Mouse (Mus musculus): ENCODE measurements at regions not wholly inside any gene's neighbourhood (a gene's known extent, or its start where the extent isn't known, plus 50 kb on each side); places are given as distances from the start of the nearest gene placed in this dataset.

DNA sequence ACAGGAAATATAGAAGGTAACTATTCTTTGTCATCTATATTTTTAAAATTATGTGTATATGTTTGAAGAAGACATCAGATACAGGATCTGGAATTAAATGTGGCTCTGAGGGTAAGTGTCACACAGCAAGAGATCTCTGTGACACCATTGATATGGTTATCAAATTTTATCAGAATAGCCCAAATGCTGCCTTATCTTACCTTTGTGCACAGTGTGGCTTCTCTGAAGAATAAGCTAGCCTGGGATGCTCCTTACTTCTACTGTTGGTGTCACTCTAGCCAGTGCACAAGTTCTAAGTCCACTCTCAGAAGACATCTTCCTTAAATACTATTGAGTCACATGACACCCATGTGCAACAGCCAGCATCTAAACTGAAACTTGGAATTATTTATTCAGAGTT lies 194.0 kb upstream of the Fat4 start:
- Histone ChIP-seq H3K9me3 (replicated peaks) (no peaks in the 10 kb centered on the region), H3K4me1 (peaks cover 8% of the 10 kb centered on the region), H3K9ac (no peak overlapping the region), H3K4me2 (no peak overlapping the region), H3K27ac (no peak overlapping the region), H3K36me3 (ENCODE audit: poor library complexity, severe bottlenecking) (no peaks in the 10 kb centered on the region), H3K4me3 (no peak overlapping the region), H3K27me3 (no peaks in the 10 kb centered on the region)
- ATAC-seq = no peak

DNA sequence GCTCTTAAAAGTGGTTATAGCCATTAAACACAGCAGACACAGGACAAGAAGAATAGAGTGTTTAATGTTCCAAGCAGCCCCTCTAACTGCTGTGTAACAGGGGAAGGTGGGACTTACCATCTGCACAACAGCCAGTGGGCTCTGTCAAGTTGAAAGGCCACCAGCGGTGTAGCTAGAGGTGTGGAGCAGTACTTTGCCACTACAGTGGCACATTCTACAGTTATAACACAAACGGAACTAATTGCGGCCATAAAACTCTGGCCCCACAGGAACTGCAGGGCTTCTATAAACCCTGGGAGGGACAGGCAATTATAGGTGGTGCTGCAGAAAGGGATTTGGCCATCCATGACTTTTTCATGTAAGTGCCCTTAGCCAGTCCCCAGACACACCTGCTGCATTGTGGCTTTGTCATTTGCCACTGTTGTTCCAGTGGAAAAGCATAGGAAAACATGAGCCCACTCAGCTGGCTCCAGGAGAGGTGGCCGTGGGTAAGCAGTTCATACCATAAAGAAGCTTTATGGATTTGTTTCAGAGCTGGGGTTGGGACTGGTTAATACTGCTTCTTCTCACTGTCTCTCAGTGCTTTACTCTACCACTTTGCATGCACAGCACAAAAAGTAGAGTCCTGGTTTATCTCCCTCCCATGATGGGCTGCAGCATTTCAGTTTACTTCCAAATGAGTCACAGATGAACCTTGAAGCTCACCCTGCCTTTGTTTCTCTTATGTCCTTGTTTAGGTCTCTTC lies 199.8 kb upstream of the Ankrd50 start:
- H3K9me3 ChIP-seq (replicated peaks) = no peaks in the 10 kb centered on the region
- H3K27ac ChIP-seq = no peak overlapping the region
- H3K4me3 ChIP-seq = no peak overlapping the region
- no peak overlapping the region for H3K4me2 ChIP-seq
- no peak for ATAC-seq
- H3K27me3 ChIP-seq = no peaks in the 10 kb centered on the region
- H3K36me3 ChIP-seq (ENCODE audit: poor library complexity, severe bottlenecking) = no peaks in the 10 kb centered on the region
- H3K9ac ChIP-seq = no peak overlapping the region
- no peaks in the 10 kb centered on the region for H3K4me1 ChIP-seq
- WGBS = 86% methylated on average over 4 of the region's 4 CpGs

DNA sequence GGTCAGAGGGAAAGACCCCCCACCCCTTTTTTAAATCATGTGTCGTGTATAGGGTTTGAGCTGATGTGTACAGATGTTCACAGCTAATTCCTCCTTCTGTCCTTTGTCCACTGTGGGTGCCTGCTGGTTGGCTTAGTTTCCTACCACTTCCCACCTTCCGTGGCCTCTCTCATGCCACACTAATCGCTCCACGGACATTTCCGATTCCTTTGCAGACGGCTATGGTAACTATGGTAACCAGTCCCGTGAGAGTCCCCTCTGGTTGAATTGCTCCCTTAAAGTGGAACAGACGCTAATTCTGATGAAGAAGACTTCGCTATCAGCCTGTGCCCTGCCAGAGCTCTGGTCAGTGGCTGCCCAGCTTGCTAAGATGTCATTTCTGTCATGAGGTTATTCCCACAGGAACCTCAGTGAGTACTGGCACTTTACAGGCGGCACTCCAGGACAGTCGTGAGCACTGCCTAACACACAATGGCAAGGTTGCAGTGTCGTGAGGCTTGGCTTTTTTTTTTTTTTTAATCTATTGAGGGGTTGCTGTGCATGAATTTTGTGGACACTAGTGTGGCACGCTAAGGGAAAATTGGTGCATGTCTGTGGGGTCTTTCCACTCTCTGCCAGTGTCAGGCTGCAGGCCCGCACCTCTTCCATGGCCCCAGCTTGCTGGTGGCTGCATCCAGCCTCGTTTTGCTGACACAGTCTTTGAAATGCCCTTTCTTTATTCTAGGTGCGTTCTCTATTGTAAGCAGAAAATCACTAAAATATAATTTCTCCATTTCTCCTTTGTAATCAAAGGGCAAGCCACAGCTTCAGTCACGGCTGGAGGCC lies 179.2 kb upstream of the Ankrd50 start:
- WGBS = 39% methylated on average over 17 of the region's 17 CpGs
- peaks cover 7% of the 10 kb centered on the region; the same call in 1 of the 2 replicates for H3K4me1 ChIP-seq
- H3K4me3 ChIP-seq = no peak overlapping the region
- no peak overlapping the region for H3K9ac ChIP-seq
- H3K27me3 ChIP-seq = no peaks in the 10 kb centered on the region
- ATAC-seq = peak; percentile 70
- H3K4me2 ChIP-seq = peak overlapping the region; percentile 37
- H3K36me3 ChIP-seq (ENCODE audit: poor library complexity, severe bottlenecking) = no peaks in the 10 kb centered on the region
- H3K27ac ChIP-seq = peak overlapping the region; percentile 54
- H3K9me3 ChIP-seq (replicated peaks) = no peaks in the 10 kb centered on the region; the same call in 1 of the 2 replicates

DNA sequence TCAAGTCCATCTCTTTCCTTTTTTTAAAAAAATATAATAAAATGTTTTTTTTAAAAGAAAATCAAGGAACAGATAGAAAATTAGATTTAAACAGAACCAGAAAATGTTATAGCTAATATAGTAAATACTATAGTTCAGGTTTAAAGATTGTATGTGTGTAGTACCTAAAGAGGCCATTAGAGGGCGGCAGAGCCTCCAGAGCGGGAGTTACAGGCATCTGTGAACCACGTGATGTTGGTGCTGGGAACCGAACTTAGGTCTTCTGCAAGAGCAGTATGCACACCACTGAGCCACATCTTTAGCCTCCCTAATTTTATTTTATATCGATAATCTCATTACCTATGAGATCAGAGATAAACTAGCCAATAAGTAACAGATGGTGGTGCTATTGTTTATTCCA lies 178.4 kb upstream of the Ankrd50 start:
- H3K4me1 ChIP-seq = peaks cover 7% of the 10 kb centered on the region; the same call in 1 of the 2 replicates
- H3K36me3 ChIP-seq (ENCODE audit: poor library complexity, severe bottlenecking) = no peaks in the 10 kb centered on the region
- H3K27ac ChIP-seq = no peak overlapping the region
- H3K27me3 ChIP-seq = no peaks in the 10 kb centered on the region
- H3K4me3 ChIP-seq = no peak overlapping the region
- H3K9me3 ChIP-seq (replicated peaks) = no peaks in the 10 kb centered on the region; the same call in 1 of the 2 replicates
- 63% methylated on average over 5 of the region's 5 CpGs for WGBS
- no peak overlapping the region for H3K9ac ChIP-seq
- no peak for ATAC-seq
- no peak overlapping the region for H3K4me2 ChIP-seq

DNA sequence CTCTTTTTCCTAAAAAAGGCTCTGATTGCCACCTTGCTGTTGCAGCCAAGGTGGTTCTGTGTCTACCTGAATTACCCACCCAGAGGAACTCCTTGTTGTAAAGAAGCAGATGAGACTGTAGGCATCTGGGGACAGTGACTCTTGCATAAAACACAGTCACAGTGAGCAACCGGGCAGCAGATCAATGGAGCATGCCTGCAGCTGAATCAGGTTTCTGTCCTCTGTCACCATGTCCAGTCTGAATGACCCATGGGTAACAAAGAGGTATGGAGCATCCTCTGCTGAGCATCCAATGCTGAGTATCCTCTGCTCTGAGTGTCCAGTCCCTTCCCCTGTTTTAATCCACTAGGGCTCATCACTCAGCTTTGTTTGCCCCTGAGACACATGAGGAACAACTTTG lies 172.1 kb upstream of the Ankrd50 start:
- H3K27ac ChIP-seq = no peak overlapping the region
- ATAC-seq = no peak
- H3K4me1 ChIP-seq = peaks cover 13% of the 10 kb centered on the region
- no peaks in the 10 kb centered on the region for H3K9me3 ChIP-seq (replicated peaks)
- H3K27me3 ChIP-seq = no peaks in the 10 kb centered on the region
- no peak overlapping the region for H3K9ac ChIP-seq
- no peak overlapping the region for H3K4me2 ChIP-seq
- WGBS = 79% methylated on average over 1 of the region's 1 CpGs
- H3K4me3 ChIP-seq = no peak overlapping the region
- no peaks in the 10 kb centered on the region for H3K36me3 ChIP-seq (ENCODE audit: poor library complexity, severe bottlenecking)

DNA sequence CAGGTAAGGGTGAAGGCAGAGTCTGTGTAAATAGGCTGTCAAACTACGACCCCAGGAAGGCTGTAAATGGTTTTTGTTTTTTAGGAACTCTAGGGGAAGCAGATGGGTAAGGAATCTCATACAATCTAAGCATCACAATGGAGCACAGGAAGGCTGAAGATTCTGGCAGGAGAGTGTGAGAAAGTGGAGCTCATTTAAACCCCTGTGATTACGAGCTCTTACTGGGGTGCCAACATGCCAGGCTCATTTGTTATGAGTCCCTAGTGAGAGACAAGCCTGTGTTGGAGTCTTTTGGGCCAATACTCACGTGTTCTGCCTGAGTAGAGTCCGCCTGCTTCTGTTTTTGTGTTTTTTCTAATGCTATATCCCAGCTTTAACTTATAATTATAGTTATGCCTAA lies 169.3 kb upstream of the Ankrd50 start:
- Histone ChIP-seq H3K4me2 (no peak overlapping the region), H3K9ac (no peak overlapping the region), H3K4me3 (no peak overlapping the region), H3K27ac (peak overlapping the region; percentile 49; the same call in 1 of the 2 replicates), H3K9me3 (replicated peaks) (no peaks in the 10 kb centered on the region), H3K4me1 (peaks cover 13% of the 10 kb centered on the region), H3K27me3 (no peaks in the 10 kb centered on the region), H3K36me3 (ENCODE audit: poor library complexity, severe bottlenecking) (no peaks in the 10 kb centered on the region)
- ATAC-seq = peak; percentile 54; the same call in 1 of the 2 replicates
- 59% methylated on average over 4 of the region's 4 CpGs for WGBS

DNA sequence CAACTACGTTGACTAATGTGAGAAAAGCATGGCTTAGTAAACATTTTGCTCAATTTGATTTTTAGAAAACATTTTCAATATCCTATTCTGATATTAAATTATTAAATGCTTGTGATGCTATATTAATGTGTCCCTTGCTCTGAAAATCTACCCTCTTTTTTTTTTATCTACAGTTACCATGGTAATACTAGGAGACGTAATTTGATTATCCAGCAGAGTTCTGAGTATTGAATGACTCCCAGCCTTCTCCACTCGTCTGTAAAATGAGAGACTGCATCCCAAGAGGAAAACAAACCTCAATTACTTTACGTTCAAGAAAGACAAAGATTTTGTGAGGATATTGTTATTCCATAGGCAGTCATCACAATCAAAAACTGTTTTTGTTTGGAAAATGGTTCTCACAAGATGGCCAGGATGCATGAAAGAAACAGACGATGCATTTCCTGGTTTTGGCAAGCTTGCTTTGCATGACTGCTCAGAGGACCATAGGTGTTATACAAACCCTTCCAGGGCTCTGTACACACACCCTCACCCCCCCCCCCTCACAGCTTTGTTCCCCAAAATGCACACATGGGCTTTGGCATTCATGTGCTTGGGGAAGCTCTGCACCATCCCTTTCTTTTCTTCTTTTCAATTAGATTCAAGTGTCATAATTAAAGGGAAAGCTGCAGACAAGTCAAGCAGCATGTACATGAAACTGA lies 168.5 kb upstream of the Ankrd50 start:
- Histone ChIP-seq H3K27ac (peak overlapping the region; percentile 49; the same call in 1 of the 2 replicates), H3K36me3 (ENCODE audit: poor library complexity, severe bottlenecking) (no peaks in the 10 kb centered on the region), H3K4me2 (no peak overlapping the region), H3K4me3 (no peak overlapping the region), H3K4me1 (peaks cover 13% of the 10 kb centered on the region), H3K9ac (no peak overlapping the region), H3K9me3 (replicated peaks) (no peaks in the 10 kb centered on the region), H3K27me3 (no peaks in the 10 kb centered on the region)
- peak; percentile 33; the same call in 1 of the 2 replicates for ATAC-seq
- 31% methylated on average over 5 of the region's 5 CpGs for WGBS

DNA sequence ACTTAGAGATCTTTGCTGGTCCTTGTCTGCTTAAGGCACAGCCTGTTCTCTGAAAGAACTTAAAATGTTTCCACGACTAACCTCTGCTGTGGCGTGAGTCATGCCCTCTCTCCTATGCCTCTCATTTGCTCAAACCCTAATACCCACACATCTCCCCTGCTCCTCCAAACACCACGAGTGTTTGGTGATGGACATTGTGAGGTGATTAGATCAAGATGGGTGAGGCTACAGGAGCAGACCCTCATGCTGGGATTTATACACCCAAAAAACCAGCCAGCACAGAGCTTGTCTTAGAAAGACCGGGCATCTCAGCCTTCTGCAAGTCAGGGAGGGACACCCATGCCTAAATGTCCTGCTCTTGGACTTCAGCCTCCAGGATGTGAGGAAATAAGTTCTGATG lies 165.5 kb upstream of the Ankrd50 start:
- Histone ChIP-seq H3K4me2 (no peak overlapping the region), H3K27ac (no peak overlapping the region), H3K4me1 (peaks cover 8% of the 10 kb centered on the region), H3K4me3 (no peak overlapping the region), H3K36me3 (ENCODE audit: poor library complexity, severe bottlenecking) (no peaks in the 10 kb centered on the region), H3K9ac (no peak overlapping the region), H3K27me3 (no peaks in the 10 kb centered on the region), H3K9me3 (replicated peaks) (no peaks in the 10 kb centered on the region)
- WGBS = 84% methylated on average over 4 of the region's 4 CpGs
- no peak for ATAC-seq

DNA sequence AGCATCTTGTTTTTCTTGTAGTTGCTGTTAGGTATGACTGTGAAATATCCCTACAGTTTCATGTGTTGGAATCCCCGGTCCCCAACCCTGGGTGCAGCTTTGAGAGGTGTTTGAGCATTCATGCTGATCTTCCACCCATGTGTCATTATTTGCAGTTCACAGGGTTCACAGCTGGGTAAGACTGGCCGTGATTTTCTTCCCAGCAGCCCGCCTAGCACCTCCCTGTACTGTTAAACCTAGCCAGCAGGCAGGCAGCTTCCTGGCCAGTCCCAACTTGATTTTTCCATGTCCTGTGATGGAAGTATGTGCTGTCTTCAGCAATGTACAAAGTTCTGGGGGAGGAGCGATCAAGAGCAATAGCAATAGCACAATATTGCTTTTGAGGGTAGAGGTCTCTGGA lies 164.0 kb upstream of the Ankrd50 start:
- no peak overlapping the region for H3K27ac ChIP-seq
- H3K36me3 ChIP-seq (ENCODE audit: poor library complexity, severe bottlenecking) = no peaks in the 10 kb centered on the region
- H3K9ac ChIP-seq = no peak overlapping the region
- no peaks in the 10 kb centered on the region for H3K9me3 ChIP-seq (replicated peaks)
- no peak overlapping the region for H3K4me3 ChIP-seq
- H3K4me1 ChIP-seq = peaks cover 6% of the 10 kb centered on the region
- WGBS = 80% methylated on average over 4 of the region's 4 CpGs
- no peak for ATAC-seq
- no peak overlapping the region for H3K4me2 ChIP-seq
- no peaks in the 10 kb centered on the region for H3K27me3 ChIP-seq

DNA sequence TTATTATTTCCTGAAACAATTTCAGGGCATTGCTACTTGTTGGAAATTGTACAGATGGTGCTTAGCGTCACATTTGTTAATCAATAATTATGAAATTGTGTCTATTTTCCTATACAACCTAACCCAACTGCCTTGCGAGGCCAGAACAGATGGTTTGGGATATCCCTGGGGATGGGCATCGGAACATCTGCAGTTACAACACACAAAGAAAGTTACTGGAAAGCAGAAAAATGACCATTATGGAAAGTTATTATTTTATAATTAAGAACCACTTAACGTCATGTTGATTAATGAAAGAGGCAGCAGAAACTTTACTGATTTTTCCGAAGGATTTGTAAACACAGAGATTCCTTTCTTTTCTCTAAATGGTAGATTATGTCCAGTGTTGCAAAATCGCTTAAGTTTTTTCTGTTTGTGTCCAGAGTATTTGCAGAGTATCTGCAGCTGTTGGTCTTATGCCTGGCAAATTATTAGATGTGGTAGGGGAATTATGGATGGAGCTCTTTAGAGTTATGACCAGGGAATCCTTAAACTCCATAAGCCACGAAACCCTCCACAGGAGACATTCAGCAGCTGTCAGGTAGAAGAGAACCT lies 163.2 kb upstream of the Ankrd50 start:
- H3K4me1 ChIP-seq = no peaks in the 10 kb centered on the region

DNA sequence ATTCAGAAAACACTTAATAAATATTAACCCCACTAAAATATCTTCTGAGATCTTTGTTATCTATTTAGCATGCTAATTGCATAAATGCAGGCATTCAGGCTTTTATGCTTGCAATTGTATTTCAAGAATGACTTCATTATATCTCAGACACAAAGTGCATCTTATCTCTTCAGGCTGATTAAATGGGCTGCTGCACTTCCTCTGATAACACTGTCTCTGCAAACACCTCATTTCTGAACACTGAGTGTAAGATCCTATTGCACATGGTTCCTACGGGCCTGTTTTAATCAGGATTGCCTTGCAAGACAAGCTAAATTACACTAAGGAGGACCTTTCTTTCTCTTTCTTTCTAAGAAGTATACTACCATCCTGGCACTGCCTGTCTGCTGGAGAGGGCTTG lies 157.1 kb upstream of the Ankrd50 start:
- no peak for ATAC-seq
- 83% methylated on average over 1 of the region's 1 CpGs for WGBS
- no peak overlapping the region for H3K9ac ChIP-seq
- no peak overlapping the region for H3K27ac ChIP-seq
- H3K27me3 ChIP-seq = no peaks in the 10 kb centered on the region
- H3K36me3 ChIP-seq (ENCODE audit: poor library complexity, severe bottlenecking) = no peaks in the 10 kb centered on the region
- no peaks in the 10 kb centered on the region for H3K9me3 ChIP-seq (replicated peaks)
- H3K4me1 ChIP-seq = no peaks in the 10 kb centered on the region
- H3K4me3 ChIP-seq = no peak overlapping the region
- H3K4me2 ChIP-seq = no peak overlapping the region

More for the DNA sequence above, 163.2 kb upstream of the Ankrd50 start:
- Histone ChIP-seq H3K9ac (no peak overlapping the region), H3K36me3 (ENCODE audit: poor library complexity, severe bottlenecking) (no peaks in the 10 kb centered on the region), H3K27me3 (no peaks in the 10 kb centered on the region), H3K4me2 (no peak overlapping the region), H3K27ac (no peak overlapping the region), H3K9me3 (replicated peaks) (no peaks in the 10 kb centered on the region), H3K4me3 (no peak overlapping the region)
- 84% methylated on average over 7 of the region's 7 CpGs for WGBS
- no peak for ATAC-seq

DNA sequence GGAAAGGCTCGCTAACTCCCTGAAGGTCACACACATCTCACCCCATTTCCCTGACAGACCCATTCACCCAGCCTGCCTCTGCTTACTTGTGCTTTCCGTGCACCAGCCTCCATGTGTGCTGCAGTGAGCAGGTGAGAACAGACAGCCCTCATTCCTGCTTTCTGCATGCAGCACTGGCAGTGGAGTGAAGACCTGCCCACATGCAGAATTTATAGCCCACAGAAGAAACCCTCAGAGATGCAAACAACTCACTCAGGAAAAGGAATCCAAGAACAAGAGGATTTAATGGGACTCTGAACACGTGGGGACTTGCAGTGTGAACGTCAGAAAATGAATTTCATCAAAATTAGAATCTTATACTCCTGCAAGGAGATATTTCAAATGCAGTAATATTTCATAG lies 152.2 kb upstream of the Ankrd50 start:
- Histone ChIP-seq H3K27me3 (no peaks in the 10 kb centered on the region), H3K4me2 (no peak overlapping the region), H3K4me1 (no peaks in the 10 kb centered on the region), H3K9me3 (replicated peaks) (no peaks in the 10 kb centered on the region), H3K9ac (no peak overlapping the region), H3K27ac (no peak overlapping the region), H3K36me3 (ENCODE audit: poor library complexity, severe bottlenecking) (no peaks in the 10 kb centered on the region), H3K4me3 (no peak overlapping the region)
- no peak for ATAC-seq
- 83% methylated on average over 4 of the region's 4 CpGs for WGBS
